19 mouse cellular contexts compared by ENCODE assay signal in genomic region chr4:47124140-47124711, GRCm38 (mm10). TPM values are rescaled to one million over a fixed set of nuclear protein-coding genes. Genes with fewer than 3 reads are reported as not detected.
DNase-seq lines count a peak whose midpoint lies in the region; ATAC-seq lines count a peak whose summit lies in the region.
"Had no signal": no experiment of that assay in that cellular context is flagged by ENCODE, and none has a peak within 500 bp of the region (broad histone marks: within the 10 kb centered on the region; RNA-seq: fewer than 3 reads in every experiment).

No protein-coding gene starts in this region.

- H3K9ac ChIP-seq in hindbrain, embryonic 14.5 days = no peak overlapping the region
- no peak overlapping the region for H3K9ac ChIP-seq in embryonic facial prominence, embryonic 14.5 days (ENCODE audit: low read depth, low read length)
- no peak overlapping the region for H3K9ac ChIP-seq in limb, embryonic 15.5 days
- H3K9ac ChIP-seq: kidney, embryonic 15.5 days; lung, embryonic 14.5 days; midbrain, embryonic 15.5 days had no signal

- 0 out of 2 replicates have a peak, but pooled peaks cover 3% of the 10 kb centered on the region for H3K4me1 ChIP-seq in hindbrain, embryonic 10.5 days (replicated peaks)
- no peaks in the 10 kb centered on the region for H3K4me1 ChIP-seq in hindbrain, embryonic 14.5 days (replicated peaks; ENCODE audit: control insufficient read depth, insufficient read depth, low read length)
- no peaks in the 10 kb centered on the region for H3K4me1 ChIP-seq in embryonic facial prominence, embryonic 14.5 days (ENCODE audit: control insufficient read depth, insufficient read depth, low read length)
- H3K4me1 ChIP-seq in limb, embryonic 15.5 days = peaks cover under 1% of the 10 kb centered on the region; the same call in 1 of the 2 replicates
- H3K4me1 ChIP-seq: kidney, embryonic 15.5 days; midbrain, embryonic 15.5 days had no signal

- 84% methylated on average over 9 of the region's 9 CpGs for WGBS in hindbrain, embryonic 10.5 days
- 83% methylated on average over 9 of the region's 9 CpGs for WGBS in hindbrain, embryonic 14.5 days
- 72% methylated on average over 9 of the region's 9 CpGs for WGBS in embryonic facial prominence, embryonic 14.5 days
- WGBS in limb, embryonic 15.5 days = 74% methylated on average over 9 of the region's 9 CpGs

- no peaks in the 10 kb centered on the region for H3K27me3 ChIP-seq in hindbrain, embryonic 10.5 days (ENCODE audit: insufficient read depth, poor library complexity, severe bottlenecking)
- H3K27me3 ChIP-seq in hindbrain, embryonic 14.5 days (ENCODE audit: control insufficient read depth, insufficient read depth, low read length) = no peaks in the 10 kb centered on the region
- no peaks in the 10 kb centered on the region for H3K27me3 ChIP-seq in embryonic facial prominence, embryonic 14.5 days (replicated peaks; ENCODE audit: control insufficient read depth, insufficient read depth, low read length)
- no peaks in the 10 kb centered on the region for H3K27me3 ChIP-seq in limb, embryonic 15.5 days
- H3K27me3 ChIP-seq: kidney, embryonic 15.5 days; midbrain, embryonic 15.5 days had no signal

- H3K27ac ChIP-seq in hindbrain, embryonic 10.5 days = 0 out of 2 replicates have a peak overlapping the region, but pooled peaks have one; percentile 47
- no peak overlapping the region for H3K27ac ChIP-seq in hindbrain, embryonic 14.5 days
- H3K27ac ChIP-seq in embryonic facial prominence, embryonic 14.5 days (replicated peaks; ENCODE audit: low read depth, low read length) = no peak overlapping the region
- no peak overlapping the region for H3K27ac ChIP-seq in limb, embryonic 15.5 days
- H3K27ac ChIP-seq: heart, adult 2 months; kidney, embryonic 15.5 days; left cerebral cortex, adult 2 months; midbrain, embryonic 15.5 days had no signal

- no peak overlapping the region for H3K4me2 ChIP-seq in hindbrain, embryonic 14.5 days (replicated peaks)
- no peak overlapping the region for H3K4me2 ChIP-seq in embryonic facial prominence, embryonic 14.5 days (ENCODE audit: low read depth, low read length)
- no peak overlapping the region for H3K4me2 ChIP-seq in limb, embryonic 15.5 days
- H3K4me2 ChIP-seq: kidney, embryonic 15.5 days; liver, embryonic 11.5 days; lung, embryonic 14.5 days; midbrain, embryonic 15.5 days had no signal

- ATAC-seq in hindbrain, embryonic 14.5 days (ENCODE audit: low FRiP score) = no peak
- peak; percentile 50; the same call in 1 of the 2 replicates for ATAC-seq in embryonic facial prominence, embryonic 14.5 days (ENCODE audit: low read depth)
- ATAC-seq in limb, embryonic 15.5 days (ENCODE audit: insufficient number of reproducible peaks, low FRiP score, low TSS enrichment, low read depth) = 0 out of 2 replicates have a peak, but pooled peaks have one; percentile 6
- ATAC-seq: inflammation-experienced regulatory T-cells, adult 6 months; midbrain, embryonic 15.5 days had no signal

- H3K9me3 ChIP-seq in hindbrain, embryonic 10.5 days = peaks cover 16% of the 10 kb centered on the region; the same call in 1 of the 2 replicates
- peaks cover 4% of the 10 kb centered on the region; the same call in 1 of the 2 replicates for H3K9me3 ChIP-seq in hindbrain, embryonic 14.5 days (ENCODE audit: control insufficient read depth, low read length)
- peaks cover 10% of the 10 kb centered on the region for H3K9me3 ChIP-seq in embryonic facial prominence, embryonic 14.5 days (ENCODE audit: control insufficient read depth, low read length)
- no peaks in the 10 kb centered on the region for H3K9me3 ChIP-seq in limb, embryonic 15.5 days
- H3K9me3 ChIP-seq: kidney, embryonic 15.5 days; midbrain, embryonic 15.5 days had no signal

- no peaks in the 10 kb centered on the region for H3K36me3 ChIP-seq in hindbrain, embryonic 10.5 days
- H3K36me3 ChIP-seq in hindbrain, embryonic 14.5 days (replicated peaks; ENCODE audit: control insufficient read depth, insufficient read depth) = no peaks in the 10 kb centered on the region
- no peaks in the 10 kb centered on the region for H3K36me3 ChIP-seq in embryonic facial prominence, embryonic 14.5 days (ENCODE audit: control insufficient read depth, insufficient read depth, low read length)
- no peaks in the 10 kb centered on the region; the same call in 1 of the 2 replicates for H3K36me3 ChIP-seq in limb, embryonic 15.5 days
- H3K36me3 ChIP-seq: G1E; kidney, embryonic 15.5 days; midbrain, embryonic 15.5 days had no signal

- H3K4me3 ChIP-seq in hindbrain, embryonic 10.5 days = no peak overlapping the region
- H3K4me3 ChIP-seq in hindbrain, embryonic 14.5 days (replicated peaks; ENCODE audit: low read length) = no peak overlapping the region
- no peak overlapping the region for H3K4me3 ChIP-seq in embryonic facial prominence, embryonic 14.5 days (ENCODE audit: low read depth, low read length)
- no peak overlapping the region for H3K4me3 ChIP-seq in limb, embryonic 15.5 days
- H3K4me3 ChIP-seq: heart, adult 2 months; kidney, embryonic 15.5 days; left cerebral cortex, adult 2 months; midbrain, embryonic 15.5 days had no signal

- no peak for DNase-seq in hindbrain, embryonic 10.5 days (ENCODE audit: low spot score)
- DNase-seq in hindbrain, embryonic 14.5 days (ENCODE audit: low spot score) = no peak
- DNase-seq in embryonic facial prominence, embryonic 14.5 days (ENCODE audit: low spot score) = no peak
- DNase-seq in layer of hippocampus, adult 8-10 months (ENCODE audit: low spot score in 2 of 2) = peak; percentile 36 to 68
- no peak for DNase-seq in spleen, postnatal 36 days (ENCODE audit: low spot score in 2 of 2)
- DNase-seq in retina, embryonic 14.5 days (ENCODE audit: low spot score) = no peak
- DNase-seq in adrenal gland, adult 2 months = no peak
- DNase-seq: adrenal gland, adult 8-10 months; cerebellum, adult 9-11 months; heart, adult 2 months; lung, embryonic 14.5 days; thymus, postnatal 4 days had no signal

RNA-seq across cellular contexts. Expression of gene Galnt12, which starts 32.5 kb away (rescaled TPM):
- polyA plus RNA-seq in hindbrain, embryonic 10.5 days (2016; fragmentation: Nextera tagmentation; extraction: Ambion mirVana) = 2.5 and 3.6 TPM in 2 replicates
- polyA plus RNA-seq in hindbrain, embryonic 14.5 days (2014; fragmentation: Nextera tagmentation; extraction: Ambion mirVana) = 1.2 TPM in 2 replicates
- 4.5 and 6.4 TPM in 2 replicates for polyA plus RNA-seq in embryonic facial prominence, embryonic 14.5 days (2014; fragmentation: Nextera tagmentation; extraction: Ambion mirVana)
- total RNA-seq in layer of hippocampus, adult 8-10 months (2022) = 1 to 10 TPM in 3 of 4 experiments, under 1 TPM in 1; 0.87 to 1.7 (median 1.4) TPM
- 3.7 and 4.8 TPM in 2 replicates for polyA plus RNA-seq in limb, embryonic 15.5 days (2015; fragmentation: Nextera tagmentation; extraction: Ambion mirVana)
- 1 to 10 TPM in 1 of 2 experiments, under 1 TPM in 1; 0.40 to 1.0 TPM for total RNA-seq in adrenal gland, adult 2 months (2021)
- 1.9 TPM in 2 replicates for polyA plus RNA-seq in adrenal gland, adult 2 months (2012; rRNA removed)
- total RNA-seq: G1E had no signal
- polyA plus RNA-seq: G1E had no signal

Comparison
In these comparisons a context has a peak if more than half of its experiments do, and no peak if none do; other contexts are left out.
1. DNase-seq: peak in layer of hippocampus, adult 8-10 months (2 of 2); none in hindbrain, embryonic 10.5 days (single experiment), hindbrain, embryonic 14.5 days (single experiment), embryonic facial prominence, embryonic 14.5 days (single experiment), spleen, postnatal 36 days (0 of 2), retina, embryonic 14.5 days (single experiment) and adrenal gland, adult 2 months (single experiment).